Mouse (Mus musculus): ENCODE measurements around the gene Gm42715. TPM values are rescaled to one million over a fixed set of nuclear protein-coding genes. Genes with fewer than 3 reads are reported as not detected.

The Gm42715 gene
- 14.6 and 15.2 TPM in 2 replicates for polyA plus RNA-seq (2015; fragmentation: Nextera tagmentation; extraction: Ambion mirVana)

DNA sequence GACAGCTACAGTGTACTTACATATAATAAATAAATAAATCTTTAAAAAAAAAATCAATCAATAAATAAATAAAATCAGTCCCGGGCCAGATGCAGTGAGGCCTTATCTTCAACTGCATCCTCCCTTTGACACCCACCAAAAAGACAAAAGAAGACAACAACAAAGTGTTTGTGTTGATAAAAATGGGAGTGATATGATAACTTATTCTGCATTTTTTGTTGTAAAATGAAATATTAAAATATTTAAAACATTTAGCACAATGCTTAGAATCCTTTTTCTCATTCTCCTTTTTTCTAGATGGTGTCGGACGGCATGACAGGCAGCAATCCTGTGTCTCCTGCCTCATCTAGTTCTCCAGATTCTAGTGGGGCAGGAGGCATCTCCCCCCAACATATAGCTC lies at the start of gene Gm42715:
Gene Gm42715 (plus strand): TSS at position 301 of the 400 bp plus-strand sequence.
- Histone ChIP-seq H3K36me3 (ENCODE audit: control insufficient read depth, insufficient read depth, low read length) (peaks cover 49% of the 10 kb centered on the region), H3K27me3 (ENCODE audit: control insufficient read depth, insufficient read depth, low read depth, low read length) (no peaks in the 10 kb centered on the region), H3K9me3 (ENCODE audit: control insufficient read depth, low read length) (no peaks in the 10 kb centered on the region), H3K9ac (ENCODE audit: low read length) (no peak within 1 kb of the TSS), H3K4me3 (ENCODE audit: low read length) (no peak within 1 kb of the TSS), H3K27ac (ENCODE audit: low read length) (no peak within 1 kb of the TSS), H3K4me2 (ENCODE audit: low read depth, low read length) (no peak within 1 kb of the TSS), H3K4me1 (replicated peaks; ENCODE audit: control insufficient read depth, insufficient read depth, low read length) (no peaks in the 10 kb centered on the region)
- ATAC-seq (ENCODE audit: low read depth) = no peak
- WGBS = 93% methylated on average over 3 of the region's 3 CpGs

DNA sequence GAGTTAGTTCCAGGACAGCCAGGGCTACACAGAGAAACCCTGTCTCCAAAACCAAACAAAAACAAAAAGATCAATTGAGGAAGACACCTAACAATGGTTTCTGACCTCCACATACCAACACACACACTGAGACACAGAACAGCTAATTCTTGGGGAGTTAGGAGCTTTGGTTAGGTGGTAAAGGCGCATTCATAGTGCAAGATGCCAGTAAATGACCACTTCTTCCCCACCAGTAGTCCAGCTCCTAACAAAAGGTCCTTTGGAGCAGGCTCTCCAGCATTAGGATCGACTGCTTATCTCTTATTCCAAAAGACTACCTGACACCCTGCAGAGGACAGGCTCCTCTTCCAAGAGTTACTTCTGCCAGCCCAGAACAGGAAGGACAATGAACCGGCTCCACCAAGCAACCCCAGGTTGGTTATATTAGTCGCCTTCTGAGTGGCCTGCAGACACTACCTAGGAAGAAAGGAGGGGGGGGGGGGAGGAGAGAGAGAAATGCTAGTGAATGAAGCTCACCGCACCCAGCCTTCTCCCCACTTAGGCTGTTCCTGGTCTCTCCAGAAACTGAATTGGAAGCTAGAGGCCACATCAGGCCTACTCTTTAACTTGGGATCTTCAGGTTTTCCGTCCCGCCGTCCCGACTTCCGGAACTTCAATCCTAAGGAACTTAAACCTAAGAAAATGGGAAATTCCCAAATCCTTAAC lies 49.2 kb upstream of the Gm42715 start:
- Histone ChIP-seq H3K4me1 (replicated peaks; ENCODE audit: control insufficient read depth, insufficient read depth, low read length) (peaks cover 16% of the 10 kb centered on the region), H3K27ac (ENCODE audit: low read length) (peak overlapping the region; percentile 99), H3K36me3 (ENCODE audit: control insufficient read depth, insufficient read depth, low read length) (peaks cover 16% of the 10 kb centered on the region), H3K4me3 (ENCODE audit: low read length) (peak overlapping the region; percentile 72), H3K27me3 (ENCODE audit: control insufficient read depth, insufficient read depth, low read depth, low read length) (no peaks in the 10 kb centered on the region), H3K9ac (ENCODE audit: low read length) (peak overlapping the region; percentile 91), H3K4me2 (ENCODE audit: low read depth, low read length) (peak overlapping the region; percentile 93), H3K9me3 (ENCODE audit: control insufficient read depth, low read length) (no peaks in the 10 kb centered on the region)
- 6% methylated on average over 10 of the region's 10 CpGs for WGBS
- ATAC-seq (ENCODE audit: low read depth) = peak; percentile 13; the same call in 1 of the 2 replicates

DNA sequence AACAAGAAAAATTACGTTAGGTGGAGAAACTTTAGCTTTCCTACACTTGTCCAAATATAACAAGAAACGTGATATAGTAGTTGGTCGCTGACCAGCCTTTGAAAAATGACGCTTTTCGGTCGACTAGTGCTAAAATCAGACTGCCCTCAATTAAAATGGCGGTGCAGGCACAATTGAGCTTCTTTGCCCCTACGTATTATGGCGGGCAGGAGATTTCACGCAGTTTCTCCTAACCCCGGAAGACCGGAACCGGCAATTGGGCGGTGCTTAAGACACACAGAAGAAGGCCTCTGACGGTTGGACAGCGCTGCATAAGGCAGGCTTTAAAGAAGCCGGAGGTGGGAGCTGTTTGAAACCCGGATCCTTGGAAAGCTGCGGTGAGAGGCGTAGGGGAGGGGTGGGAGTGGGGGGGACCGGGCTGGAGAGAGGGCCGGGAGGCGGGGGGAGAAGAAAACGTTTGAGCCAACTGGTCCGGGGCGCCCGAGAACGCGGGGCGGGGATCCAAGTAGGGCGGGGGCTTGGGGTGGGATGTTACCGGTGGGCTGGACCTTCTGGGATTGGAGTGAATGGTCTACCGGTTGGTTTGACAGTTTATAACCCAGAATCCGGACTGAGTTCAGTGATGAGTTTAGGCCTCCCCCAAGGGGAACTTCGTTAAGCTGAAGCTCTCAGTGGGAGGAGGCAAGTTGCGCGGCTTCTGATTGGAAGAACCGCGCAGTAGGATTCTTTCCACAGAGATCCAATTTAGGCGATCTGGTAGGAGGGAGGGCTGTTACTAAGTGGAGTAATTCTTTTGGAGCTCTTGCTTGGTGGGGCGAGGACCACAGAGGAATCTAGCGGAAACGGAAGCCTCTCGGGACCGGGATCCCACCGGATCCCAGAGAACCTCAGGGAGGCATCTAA lies 48.4 kb upstream of the Gm42715 start:
- Histone ChIP-seq H3K4me1 (replicated peaks; ENCODE audit: control insufficient read depth, insufficient read depth, low read length) (peaks cover 16% of the 10 kb centered on the region), H3K27me3 (ENCODE audit: control insufficient read depth, insufficient read depth, low read depth, low read length) (no peaks in the 10 kb centered on the region), H3K9me3 (ENCODE audit: control insufficient read depth, low read length) (no peaks in the 10 kb centered on the region), H3K9ac (ENCODE audit: low read length) (peak overlapping the region; percentile 91), H3K36me3 (ENCODE audit: control insufficient read depth, insufficient read depth, low read length) (peaks cover 23% of the 10 kb centered on the region), H3K4me3 (ENCODE audit: low read length) (peak overlapping the region; percentile 72), H3K4me2 (ENCODE audit: low read depth, low read length) (peak overlapping the region; percentile 93), H3K27ac (ENCODE audit: low read length) (peak overlapping the region; percentile 99)
- ATAC-seq (ENCODE audit: low read depth) = peak; percentile 95
- under 1% methylated on average over 46 of the region's 46 CpGs for WGBS

DNA sequence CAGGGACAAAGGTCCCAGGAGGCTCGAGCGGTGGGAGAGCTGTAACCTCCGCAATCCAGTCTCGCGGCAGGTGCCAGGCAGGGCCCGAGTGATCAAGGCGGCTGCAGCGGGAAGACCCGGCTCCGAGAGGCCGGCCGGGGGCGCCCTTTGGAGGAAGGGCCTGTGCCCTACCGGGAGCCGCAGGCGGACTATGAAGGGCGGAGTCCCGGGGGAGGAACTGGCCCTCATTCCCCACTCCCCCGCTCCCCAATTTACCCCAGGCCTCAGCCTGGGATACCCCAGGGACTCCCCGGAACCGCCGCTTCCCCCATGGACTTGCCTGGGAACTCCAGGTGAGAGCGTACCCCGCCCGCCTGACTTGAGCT lies 47.8 kb upstream of the Gm42715 start:
- whole genome bisulfite sequencing = 0% methylated on average over 23 of the region's 25 CpGs
- peak overlapping the region; percentile 91 for H3K9ac ChIP-seq (ENCODE audit: low read length)
- H3K27ac ChIP-seq (ENCODE audit: low read length) = peak overlapping the region; percentile 99
- H3K9me3 ChIP-seq (ENCODE audit: control insufficient read depth, low read length) = no peaks in the 10 kb centered on the region
- ATAC-seq (ENCODE audit: low read depth) = no peak
- H3K4me1 ChIP-seq (replicated peaks; ENCODE audit: control insufficient read depth, insufficient read depth, low read length) = peaks cover 16% of the 10 kb centered on the region
- peak overlapping the region; percentile 72 for H3K4me3 ChIP-seq (ENCODE audit: low read length)
- H3K36me3 ChIP-seq (ENCODE audit: control insufficient read depth, insufficient read depth, low read length) = peaks cover 29% of the 10 kb centered on the region
- H3K27me3 ChIP-seq (ENCODE audit: control insufficient read depth, insufficient read depth, low read depth, low read length) = no peaks in the 10 kb centered on the region
- peak overlapping the region; percentile 93 for H3K4me2 ChIP-seq (ENCODE audit: low read depth, low read length)

DNA sequence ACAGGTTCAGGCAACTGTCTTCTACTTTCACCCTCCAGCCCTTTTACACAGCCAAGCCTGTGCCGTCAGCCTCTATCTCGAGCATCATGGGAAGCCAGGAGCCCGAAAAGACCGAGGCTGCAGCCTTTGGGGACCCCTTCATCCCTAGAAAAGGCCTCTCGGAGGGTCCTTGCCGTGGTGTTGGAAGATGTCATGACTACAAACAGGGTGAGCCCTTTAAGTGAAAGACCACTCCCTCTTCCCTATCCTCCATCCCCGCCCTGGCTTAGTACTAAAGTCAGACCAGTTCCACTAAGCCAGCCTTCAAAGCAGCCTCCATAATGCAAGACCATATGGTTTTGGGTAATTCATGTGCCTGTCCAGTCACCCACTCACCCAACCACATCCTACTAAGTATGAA lies 47.3 kb upstream of the Gm42715 start:
- Histone ChIP-seq H3K27ac (ENCODE audit: low read length) (peak overlapping the region; percentile 99), H3K4me2 (ENCODE audit: low read depth, low read length) (peak overlapping the region; percentile 93), H3K4me3 (ENCODE audit: low read length) (peak overlapping the region; percentile 72), H3K27me3 (ENCODE audit: control insufficient read depth, insufficient read depth, low read depth, low read length) (no peaks in the 10 kb centered on the region), H3K9me3 (ENCODE audit: control insufficient read depth, low read length) (no peaks in the 10 kb centered on the region), H3K9ac (ENCODE audit: low read length) (peak overlapping the region; percentile 91), H3K4me1 (replicated peaks; ENCODE audit: control insufficient read depth, insufficient read depth, low read length) (peaks cover 20% of the 10 kb centered on the region), H3K36me3 (ENCODE audit: control insufficient read depth, insufficient read depth, low read length) (peaks cover 29% of the 10 kb centered on the region)
- ATAC-seq (ENCODE audit: low read depth) = no peak
- under 1% methylated on average over 7 of the region's 7 CpGs for WGBS

DNA sequence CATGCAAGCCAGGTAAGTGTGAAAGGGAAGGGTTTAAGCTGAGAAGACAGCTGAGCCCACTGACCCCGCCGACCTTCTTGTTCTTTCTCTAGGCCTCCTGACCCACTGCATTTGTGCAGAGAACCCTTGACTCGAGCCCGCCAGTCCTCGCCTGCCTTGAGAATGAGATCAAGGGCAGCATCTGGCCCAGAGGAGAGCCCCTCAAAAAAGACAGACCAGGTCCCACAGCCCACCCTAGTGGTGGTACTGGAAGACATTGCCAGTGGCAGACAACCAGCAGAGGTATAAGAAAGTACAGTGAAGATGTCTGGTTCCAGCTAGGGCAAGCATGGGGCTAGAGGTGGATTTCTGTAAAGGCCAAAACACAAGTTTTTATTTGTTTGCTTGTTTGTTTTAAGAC lies 45.7 kb upstream of the Gm42715 start:
- Histone ChIP-seq H3K27ac (ENCODE audit: low read length) (no peak overlapping the region), H3K4me3 (ENCODE audit: low read length) (no peak overlapping the region), H3K9ac (ENCODE audit: low read length) (no peak overlapping the region), H3K27me3 (ENCODE audit: control insufficient read depth, insufficient read depth, low read depth, low read length) (no peaks in the 10 kb centered on the region), H3K9me3 (ENCODE audit: control insufficient read depth, low read length) (no peaks in the 10 kb centered on the region), H3K4me1 (replicated peaks; ENCODE audit: control insufficient read depth, insufficient read depth, low read length) (peaks cover 23% of the 10 kb centered on the region), H3K36me3 (ENCODE audit: control insufficient read depth, insufficient read depth, low read length) (peaks cover 25% of the 10 kb centered on the region), H3K4me2 (ENCODE audit: low read depth, low read length) (no peak overlapping the region)
- 76% methylated on average over 5 of the region's 5 CpGs for WGBS
- no peak for ATAC-seq (ENCODE audit: low read depth)

DNA sequence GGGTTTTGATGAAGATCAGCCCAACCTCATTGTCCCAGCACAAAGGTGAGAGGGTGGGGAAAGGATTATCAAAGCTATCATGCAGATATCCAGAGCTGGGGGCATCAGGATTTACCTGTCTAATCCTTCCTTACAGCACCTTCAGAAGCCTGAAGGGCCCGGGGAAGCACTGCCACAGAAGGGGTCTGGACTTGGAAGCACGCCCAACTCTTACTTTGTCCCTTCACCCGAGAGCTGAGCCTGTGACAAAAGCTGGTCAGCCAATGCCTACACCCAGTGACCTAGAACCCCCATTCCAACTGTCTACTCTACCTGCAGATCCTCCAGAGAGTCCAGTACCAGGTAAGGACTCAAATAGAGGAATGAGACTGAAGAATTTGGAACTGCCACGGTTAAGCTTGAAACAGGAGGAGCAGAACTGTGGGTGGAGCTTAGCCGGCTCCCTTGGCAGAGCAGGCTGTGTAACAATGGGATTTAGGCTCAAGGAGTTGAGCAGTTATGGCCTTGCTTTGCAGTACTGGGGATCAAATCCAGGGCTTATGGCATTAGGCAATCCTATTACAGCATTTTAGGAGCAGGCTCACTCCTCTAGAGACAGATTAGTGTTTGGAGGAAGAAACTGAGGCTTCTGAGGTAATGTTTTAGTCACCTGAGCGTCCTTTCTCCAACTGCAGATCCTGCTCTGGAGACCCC lies 44.9 kb upstream of the Gm42715 start:
- no peak for ATAC-seq (ENCODE audit: low read depth)
- Histone ChIP-seq H3K4me3 (ENCODE audit: low read length) (no peak overlapping the region), H3K9me3 (ENCODE audit: control insufficient read depth, low read length) (no peaks in the 10 kb centered on the region), H3K9ac (ENCODE audit: low read length) (no peak overlapping the region), H3K27me3 (ENCODE audit: control insufficient read depth, insufficient read depth, low read depth, low read length) (no peaks in the 10 kb centered on the region), H3K36me3 (ENCODE audit: control insufficient read depth, insufficient read depth, low read length) (peaks cover 25% of the 10 kb centered on the region), H3K4me2 (ENCODE audit: low read depth, low read length) (no peak overlapping the region), H3K4me1 (replicated peaks; ENCODE audit: control insufficient read depth, insufficient read depth, low read length) (peaks cover 22% of the 10 kb centered on the region), H3K27ac (ENCODE audit: low read length) (no peak overlapping the region)
- WGBS = 75% methylated on average over 6 of the region's 6 CpGs

DNA sequence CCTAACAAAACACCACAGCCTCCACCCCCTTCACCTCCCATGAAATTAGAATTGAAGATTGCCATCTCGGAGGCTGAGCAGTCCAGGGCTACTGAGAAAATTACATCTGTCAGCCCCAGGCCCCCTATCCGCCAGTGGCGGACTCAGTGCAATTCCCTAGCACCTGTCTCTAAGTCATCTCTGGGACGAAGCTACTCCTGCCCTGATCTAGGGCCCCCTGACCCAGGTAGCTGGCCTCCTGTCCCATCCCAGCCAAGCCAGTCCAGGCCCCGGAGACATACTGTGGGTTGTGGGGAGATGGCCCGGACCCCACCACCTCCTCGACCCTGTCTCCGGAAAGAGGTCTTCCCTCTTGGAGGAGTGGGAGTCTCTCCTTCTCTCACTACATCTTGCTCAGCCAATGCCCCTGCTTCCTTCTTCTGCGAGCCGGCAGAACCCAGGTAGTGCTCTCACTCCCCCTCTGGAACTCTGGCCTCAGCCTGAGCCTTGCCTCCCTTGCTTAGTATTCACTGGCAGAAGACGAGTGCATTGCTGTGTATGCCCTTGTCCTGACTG lies 44.1 kb upstream of the Gm42715 start:
- no peak overlapping the region for H3K27ac ChIP-seq (ENCODE audit: low read length)
- H3K36me3 ChIP-seq (ENCODE audit: control insufficient read depth, insufficient read depth, low read length) = peaks cover 25% of the 10 kb centered on the region
- H3K9ac ChIP-seq (ENCODE audit: low read length) = no peak overlapping the region
- 87% methylated on average over 11 of the region's 11 CpGs for WGBS
- H3K4me3 ChIP-seq (ENCODE audit: low read length) = no peak overlapping the region
- H3K9me3 ChIP-seq (ENCODE audit: control insufficient read depth, low read length) = no peaks in the 10 kb centered on the region
- H3K27me3 ChIP-seq (ENCODE audit: control insufficient read depth, insufficient read depth, low read depth, low read length) = no peaks in the 10 kb centered on the region
- no peak for ATAC-seq (ENCODE audit: low read depth)
- no peak overlapping the region for H3K4me2 ChIP-seq (ENCODE audit: low read depth, low read length)
- peaks cover 23% of the 10 kb centered on the region for H3K4me1 ChIP-seq (replicated peaks; ENCODE audit: control insufficient read depth, insufficient read depth, low read length)
